Mouse (Mus musculus) lung, postnatal 10 days (tissue): ENCODE results near the gene Akirin1.
A peak's percentile ranks its signal among the peaks of the same experiment; 100 is the strongest.

Experiments used
- DNase-seq: peaks from one replicate; pipeline ENCODE4 v3.0.0; 2021

The Akirin1 gene

GRCm38 (mm10) chr4:123750152-123750651, at the start of gene Akirin1:
Akirin1 (minus strand) TSS chr4:123750345.
- peak; percentile 98 for DNase-seq

DNA sequence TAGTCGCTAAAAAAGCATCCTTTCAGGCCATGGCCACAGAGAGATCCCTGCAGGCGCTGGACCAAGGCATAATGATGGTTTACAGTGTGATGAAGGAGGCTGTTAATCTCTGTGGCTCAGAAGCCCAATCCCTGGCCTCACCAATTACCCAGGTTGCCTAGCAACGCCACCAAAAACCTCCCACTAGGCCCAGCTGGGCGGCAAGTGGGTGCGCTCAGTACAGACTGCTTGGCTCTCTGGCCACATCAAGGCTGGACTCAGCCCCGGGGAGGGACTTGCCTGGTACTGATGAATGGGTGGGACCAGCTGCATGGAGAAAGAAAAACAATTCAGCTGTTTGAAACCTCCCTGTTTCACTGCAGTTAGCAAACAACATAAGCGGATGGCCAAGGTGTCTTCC, 47.7 kb upstream of the Akirin1 start:
- DNase-seq, result no peak

DNA sequence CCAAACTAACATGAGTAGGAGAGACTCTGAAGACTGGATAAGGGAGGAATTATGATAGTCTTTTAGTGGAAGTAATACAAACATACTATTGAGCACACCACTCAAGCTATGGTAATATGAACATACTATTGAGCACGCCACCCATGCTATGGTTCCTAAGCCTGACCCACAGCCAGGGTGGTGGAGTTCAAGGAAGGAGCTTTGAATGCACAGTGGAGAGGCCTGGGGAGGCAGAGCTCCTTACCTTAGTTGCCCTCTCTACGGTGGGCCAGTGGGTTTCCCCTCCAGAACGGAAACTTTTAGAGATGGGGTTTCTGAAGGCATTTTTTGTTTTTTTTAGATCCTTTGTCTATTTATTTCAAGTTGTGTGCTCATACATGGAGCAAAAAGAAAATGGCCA, 47.3 kb upstream of the Akirin1 start:
- no peak for DNase-seq

- no peak for DNase-seq
Measured at GRCm38 (mm10) chr4:123795057-123795456, 44.9 kb upstream of the Akirin1 start.

DNA sequence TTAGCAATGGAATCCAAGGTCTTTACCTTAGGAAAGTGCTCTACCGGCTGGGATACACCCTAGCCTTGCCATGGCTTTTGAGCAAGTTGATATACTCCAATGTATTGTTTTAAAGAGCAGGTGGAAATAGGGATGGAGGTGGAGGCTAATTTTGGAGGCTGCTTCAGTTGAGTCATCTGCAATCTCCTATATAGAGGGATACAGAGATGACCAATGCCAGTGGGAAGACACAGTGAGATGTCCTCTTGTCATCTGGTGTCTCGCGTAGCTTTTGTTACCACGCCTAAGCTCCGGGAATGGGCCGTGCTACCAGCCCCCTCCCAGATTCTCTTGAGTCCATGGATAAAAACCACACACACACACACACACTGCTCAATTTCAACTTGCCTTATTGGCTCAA, 43.0 kb upstream of the Akirin1 start:
- no peak for DNase-seq

- no peak for DNase-seq
Measured at GRCm38 (mm10) chr4:123792666-123793065, 42.5 kb upstream of the Akirin1 start.

- DNase-seq, result peak; percentile 80
Measured at GRCm38 (mm10) chr4:123787191-123787985, 37.2 kb upstream of the Akirin1 start, which contains the start of gene Rhbdl2. Rhbdl2 (plus strand) TSS chr4:123787874.

DNA sequence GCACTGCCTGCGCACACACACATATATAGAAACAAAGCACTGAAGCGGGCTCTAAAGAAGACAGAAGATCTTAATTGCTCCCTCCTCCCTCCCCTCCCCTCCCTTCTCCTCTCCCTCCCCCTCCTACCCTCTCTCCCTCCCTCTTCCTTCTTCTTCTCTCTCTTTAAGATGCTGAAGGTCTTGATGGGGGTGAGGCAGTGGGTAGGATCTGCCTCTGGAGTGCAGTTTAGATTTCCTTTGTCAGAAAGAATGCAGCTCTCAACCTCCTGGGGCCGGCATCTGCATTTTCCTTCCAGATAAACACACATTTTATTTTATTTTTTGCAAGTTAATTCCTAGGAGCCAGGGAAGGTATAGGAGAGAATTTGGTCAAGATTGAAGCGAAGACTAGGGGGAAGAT, 18.1 kb upstream of the Akirin1 start:
- DNase-seq, result no peak

DNA sequence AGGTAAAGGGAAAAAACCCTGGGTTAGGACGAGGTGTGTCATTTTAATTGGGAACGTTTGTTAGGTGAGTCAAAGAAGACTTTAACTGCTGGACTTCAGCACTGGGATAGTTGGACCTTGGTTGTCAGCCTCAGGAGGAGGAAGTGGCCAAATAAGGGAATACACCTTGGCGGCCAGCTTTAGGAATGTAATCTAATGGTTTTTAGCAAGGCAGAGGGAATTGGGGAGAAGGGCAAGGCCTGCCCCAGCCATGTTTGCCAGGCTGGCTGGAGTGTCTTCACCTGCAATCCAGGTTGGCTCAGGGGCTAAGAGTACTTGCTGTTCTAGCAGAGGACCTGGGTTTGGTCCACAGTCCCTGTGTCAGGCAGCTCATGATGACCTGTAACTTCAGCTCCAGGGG, 17.7 kb upstream of the Akirin1 start:
- no peak for DNase-seq

DNA sequence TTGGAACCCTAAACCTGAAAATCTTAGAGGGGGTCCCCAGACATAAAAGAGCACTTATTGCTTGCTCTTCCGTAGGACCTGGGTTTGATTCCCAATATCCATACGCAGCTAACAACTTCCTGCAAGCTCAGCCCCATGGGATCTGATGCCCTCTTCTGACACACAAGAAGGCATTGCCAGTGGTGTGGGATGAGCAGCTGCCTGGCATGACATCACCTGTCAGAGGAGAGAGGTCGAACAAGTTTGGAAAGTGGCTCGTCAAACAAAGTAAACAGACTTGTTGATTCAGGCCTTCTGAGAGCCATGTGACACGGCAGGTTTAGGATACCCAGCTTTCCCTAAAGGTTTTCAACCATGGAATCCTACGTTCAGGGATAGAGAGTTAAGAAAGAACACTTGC, 14.9 kb upstream of the Akirin1 start:
- no peak for DNase-seq

DNA sequence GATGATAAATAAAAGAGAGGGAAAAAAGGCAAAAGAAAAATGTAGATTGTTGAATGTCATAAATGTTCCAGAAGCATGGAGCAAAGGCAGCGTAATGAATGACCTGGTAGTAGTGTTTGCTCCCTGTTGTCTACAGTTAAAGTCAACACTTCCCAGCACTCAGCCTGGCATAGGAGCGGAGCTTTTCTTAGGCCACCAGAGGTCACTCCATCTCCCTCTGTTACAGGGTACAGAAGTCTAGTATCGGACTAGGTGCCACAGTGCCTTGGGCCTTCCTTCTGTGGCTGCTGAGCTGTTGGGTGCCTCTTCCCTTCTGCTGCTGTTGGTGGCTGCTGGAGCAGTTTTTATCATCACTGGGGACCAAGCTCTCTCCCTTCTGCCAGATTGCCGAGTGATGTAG, 8.2 kb upstream of the Akirin1 start:
- DNase-seq, result peak; percentile 32

GRCm38 (mm10) chr4:123750707-123751312, 665 bp upstream of the Akirin1 start:
- peak; percentile 39 for DNase-seq

GRCm38 (mm10) chr4:123749484-123750130, 538 bp downstream of the Akirin1 start:
- DNase-seq, result no peak

GRCm38 (mm10) chr4:123748726-123749415, 1.3 kb downstream of the Akirin1 start:
- no peak for DNase-seq

GRCm38 (mm10) chr4:123745221-123745775, 4.8 kb downstream of the Akirin1 start:
- no peak for DNase-seq

GRCm38 (mm10) chr4:123742891-123743290, 7.3 kb downstream of the Akirin1 start:
- no peak for DNase-seq

DNA sequence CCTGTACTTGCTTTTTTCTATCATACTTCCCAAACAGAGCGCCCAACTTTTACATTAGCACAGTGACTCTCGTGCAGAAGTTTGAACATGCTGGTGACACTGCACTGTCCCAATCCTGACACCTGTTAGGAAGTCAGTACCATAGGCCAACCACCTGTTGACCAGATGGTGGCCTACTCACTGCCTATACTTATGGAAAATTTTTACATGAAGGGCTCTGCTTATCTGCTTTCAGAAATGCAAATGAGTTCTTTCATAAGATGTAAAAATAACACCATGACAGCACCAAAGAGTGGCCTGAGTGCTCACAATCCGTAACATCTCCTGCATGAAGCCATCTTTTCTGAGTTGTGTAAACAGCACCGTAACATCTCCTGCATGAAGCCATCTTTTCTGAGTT, 11.4 kb downstream of the Akirin1 start:
- DNase-seq, result no peak

DNA sequence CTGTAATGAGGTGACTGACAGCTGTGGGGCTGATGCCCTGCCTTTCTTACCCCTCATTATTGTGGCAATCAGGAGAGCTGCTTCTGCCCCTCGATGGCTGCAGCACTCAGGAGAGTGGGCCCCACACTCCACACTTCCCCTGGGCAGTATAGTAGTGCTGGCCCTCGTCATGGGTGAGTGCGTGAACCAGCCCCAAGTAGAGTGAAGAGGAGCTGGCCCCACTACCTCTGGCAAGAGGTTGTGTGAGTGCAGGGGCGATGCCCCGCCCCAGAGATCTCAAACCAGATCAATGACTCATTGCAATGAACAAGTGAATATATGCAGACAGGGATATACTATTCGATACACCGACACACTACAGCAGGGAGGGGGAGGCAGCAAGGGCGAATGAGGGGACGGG, 16.6 kb downstream of the Akirin1 start:
- no peak for DNase-seq

- DNase-seq, result no peak
Measured at GRCm38 (mm10) chr4:123732921-123733320, 17.2 kb downstream of the Akirin1 start.

GRCm38 (mm10) chr4:123732163-123732910, 17.8 kb downstream of the Akirin1 start:
- no peak for DNase-seq

DNA sequence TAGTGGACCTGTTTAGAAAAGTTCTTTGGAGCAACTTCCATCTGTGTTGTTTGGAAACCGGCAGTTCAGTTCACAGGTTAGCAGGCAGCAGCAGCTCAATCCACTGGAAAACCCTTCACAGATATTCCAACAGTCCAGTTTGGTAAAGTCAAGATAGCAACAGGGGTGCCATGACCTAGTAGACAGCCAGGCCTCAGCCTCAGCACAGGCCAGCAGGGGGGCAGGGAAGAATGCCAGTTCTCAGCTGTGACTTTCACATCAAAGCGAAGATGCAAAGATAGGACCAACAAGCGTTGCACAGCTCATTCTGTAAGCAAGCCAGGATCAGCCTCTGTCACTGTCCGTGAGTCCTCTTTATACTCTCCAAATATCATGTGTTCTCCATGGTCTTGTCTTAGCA, 28.4 kb downstream of the Akirin1 start:
- DNase-seq, result no peak

- DNase-seq, result no peak
Measured at GRCm38 (mm10) chr4:123718434-123718780, 31.7 kb downstream of the Akirin1 start.
